Mouse (Mus musculus): ENCODE results near the gene Acacb.

Gene Acacb

GRCm38 (mm10) chr5:114176548-114177400 lies 30.4 kb downstream of the Acacb start:
- no peak for DNase-seq

- DNase-seq: no peak
Observed at GRCm38 (mm10) chr5:114177966-114178719, 31.8 kb downstream of the Acacb start.

- peak; percentile 69 for DNase-seq
Observed at GRCm38 (mm10) chr5:114179541-114179940, 33.2 kb downstream of the Acacb start.

GRCm38 (mm10) chr5:114183493-114183892 lies 37.2 kb downstream of the Acacb start:
- DNase-seq: no peak

- DNase-seq: no peak
Observed at GRCm38 (mm10) chr5:114187108-114187507, 40.8 kb downstream of the Acacb start.

- no peak for DNase-seq
Observed at GRCm38 (mm10) chr5:114188900-114189464, 42.6 kb downstream of the Acacb start.

GRCm38 (mm10) chr5:114194161-114194560 lies 47.8 kb downstream of the Acacb start:
- no peak for DNase-seq

- no peak for DNase-seq
Observed at GRCm38 (mm10) chr5:114199116-114199777, 52.9 kb downstream of the Acacb start.

GRCm38 (mm10) chr5:114206158-114206557 lies 59.8 kb downstream of the Acacb start:
- no peak for DNase-seq

- DNase-seq: no peak
Observed at GRCm38 (mm10) chr5:114213183-114213582, 66.8 kb downstream of the Acacb start.

- DNase-seq: no peak
Observed at GRCm38 (mm10) chr5:114218771-114219170, 72.4 kb downstream of the Acacb start.

- DNase-seq: no peak
Observed at GRCm38 (mm10) chr5:114226051-114226450, 79.7 kb downstream of the Acacb start.

- no peak for DNase-seq
Observed at GRCm38 (mm10) chr5:114228901-114229300, 82.6 kb downstream of the Acacb start.

- DNase-seq: no peak
Observed at GRCm38 (mm10) chr5:114238924-114239323, 92.6 kb downstream of the Acacb start.

GRCm38 (mm10) chr5:114239737-114240136 lies 93.4 kb downstream of the Acacb start:
- no peak for DNase-seq

GRCm38 (mm10) chr5:114246465-114246864 lies 100.1 kb downstream of the Acacb start:
- no peak for DNase-seq

GRCm38 (mm10) chr5:114248174-114248589 lies 101.8 kb downstream of the Acacb start:
- peak; percentile 22 for DNase-seq

- no peak for DNase-seq
Observed at GRCm38 (mm10) chr5:114259495-114259894, 113.2 kb downstream of the Acacb start.

GRCm38 (mm10) chr5:114261494-114261893 lies 115.2 kb downstream of the Acacb start:
- DNase-seq: no peak

GRCm38 (mm10) chr5:114264030-114264459 lies 117.7 kb downstream of the Acacb start:
- no peak for DNase-seq

- DNase-seq: no peak
Observed at GRCm38 (mm10) chr5:114264791-114265190, 118.5 kb downstream of the Acacb start.

- DNase-seq: no peak
Observed at GRCm38 (mm10) chr5:114268646-114269045, 122.3 kb downstream of the Acacb start.

GRCm38 (mm10) chr5:114269499-114269898 lies 123.2 kb downstream of the Acacb start:
- no peak for DNase-seq

All from kidney, adult 11 months (tissue).